Mouse (Mus musculus): ENCODE data around the gene Igsf6.
A peak's percentile ranks its signal among the peaks of the same experiment; 100 is the strongest.

The Igsf6 gene

GRCm38 (mm10) chr7:121074281-121074680 is at the start of gene Igsf6:
Gene Igsf6, minus strand, starts transcription at chr7:121074572.
- DNase-seq (ENCODE audit: low read depth): no peak

- DNase-seq (ENCODE audit: low read depth): peak; percentile 81
These were observed 45.9 kb upstream of the Igsf6 start for GRCm38 (mm10) chr7:121120143-121120818.

GRCm38 (mm10) chr7:121111762-121112161 is 37.4 kb upstream of the Igsf6 start:
- DNase-seq (ENCODE audit: low read depth): no peak

GRCm38 (mm10) chr7:121111321-121111720 is 36.9 kb upstream of the Igsf6 start:
- no peak for DNase-seq (ENCODE audit: low read depth)

GRCm38 (mm10) chr7:121107851-121108250 is 33.5 kb upstream of the Igsf6 start:
- no peak for DNase-seq (ENCODE audit: low read depth)

- no peak for DNase-seq (ENCODE audit: low read depth)
These were observed 24.4 kb upstream of the Igsf6 start for GRCm38 (mm10) chr7:121098614-121099389.

GRCm38 (mm10) chr7:121093026-121093425 is 18.7 kb upstream of the Igsf6 start:
- DNase-seq (ENCODE audit: low read depth): no peak

- no peak for DNase-seq (ENCODE audit: low read depth)
These were observed 16.4 kb upstream of the Igsf6 start for GRCm38 (mm10) chr7:121090748-121091147.

- peak; percentile 23 for DNase-seq (ENCODE audit: low read depth)
These were observed 14.4 kb upstream of the Igsf6 start for GRCm38 (mm10) chr7:121088745-121089144.

GRCm38 (mm10) chr7:121085500-121085899 is 11.1 kb upstream of the Igsf6 start:
- no peak for DNase-seq (ENCODE audit: low read depth)

- DNase-seq (ENCODE audit: low read depth): no peak
These were observed 10.6 kb upstream of the Igsf6 start for GRCm38 (mm10) chr7:121084840-121085453.

GRCm38 (mm10) chr7:121082949-121083513 is 8.7 kb upstream of the Igsf6 start:
- DNase-seq (ENCODE audit: low read depth): no peak

- no peak for DNase-seq (ENCODE audit: low read depth)
These were observed 7.4 kb upstream of the Igsf6 start for GRCm38 (mm10) chr7:121081816-121082215.

- no peak for DNase-seq (ENCODE audit: low read depth)
These were observed 7.0 kb upstream of the Igsf6 start, which contains the start of gene Otoa for GRCm38 (mm10) chr7:121081350-121081749. Gene Otoa, plus strand, starts transcription at chr7:121081650.

- DNase-seq (ENCODE audit: low read depth): peak; percentile 55
These were observed 3.5 kb upstream of the Igsf6 start for GRCm38 (mm10) chr7:121077829-121078228.

GRCm38 (mm10) chr7:121077311-121077710 is 2.9 kb upstream of the Igsf6 start:
- DNase-seq (ENCODE audit: low read depth): no peak

GRCm38 (mm10) chr7:121075416-121075815 is 1.0 kb upstream of the Igsf6 start:
- DNase-seq (ENCODE audit: low read depth): no peak

- no peak for DNase-seq (ENCODE audit: low read depth)
These were observed 529 bp upstream of the Igsf6 start for GRCm38 (mm10) chr7:121074801-121075400.

GRCm38 (mm10) chr7:121072506-121072905 is 1.9 kb downstream of the Igsf6 start:
- no peak for DNase-seq (ENCODE audit: low read depth)

- DNase-seq (ENCODE audit: low read depth): no peak
These were observed 3.1 kb downstream of the Igsf6 start for GRCm38 (mm10) chr7:121071276-121071675.

- DNase-seq (ENCODE audit: low read depth): peak; percentile 55
These were observed 10.1 kb downstream of the Igsf6 start for GRCm38 (mm10) chr7:121064309-121064708.

All from induced T-regulatory cell, adult 2 months (primary cell).